Mouse (Mus musculus): Measurements from ENCODE around the gene Uvrag.
A peak's percentile ranks its signal among the peaks of the same experiment; 100 is the strongest.

The Uvrag gene

DNA sequence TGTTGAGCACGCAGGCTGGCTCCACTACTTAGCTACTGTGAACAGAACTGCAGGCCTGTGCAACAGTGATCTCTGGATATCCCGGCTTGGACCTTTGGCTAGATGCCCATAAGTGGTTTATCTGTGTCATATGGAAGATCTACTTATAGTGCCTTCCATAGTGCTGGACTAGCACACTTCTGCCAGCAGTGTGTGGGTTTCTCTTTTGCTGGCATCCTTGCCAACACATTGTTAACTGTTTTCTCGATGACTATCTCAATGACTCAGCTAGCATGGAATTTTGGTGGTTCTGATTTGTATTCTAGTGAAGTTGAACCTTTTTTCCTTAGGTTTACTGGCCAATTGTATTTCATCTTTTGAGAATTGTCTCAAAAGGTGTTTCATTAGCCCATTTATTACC, 117.0 kb downstream of the Uvrag start:
- no peak for DNase-seq (ENCODE audit: low read depth, low spot score)

DNA sequence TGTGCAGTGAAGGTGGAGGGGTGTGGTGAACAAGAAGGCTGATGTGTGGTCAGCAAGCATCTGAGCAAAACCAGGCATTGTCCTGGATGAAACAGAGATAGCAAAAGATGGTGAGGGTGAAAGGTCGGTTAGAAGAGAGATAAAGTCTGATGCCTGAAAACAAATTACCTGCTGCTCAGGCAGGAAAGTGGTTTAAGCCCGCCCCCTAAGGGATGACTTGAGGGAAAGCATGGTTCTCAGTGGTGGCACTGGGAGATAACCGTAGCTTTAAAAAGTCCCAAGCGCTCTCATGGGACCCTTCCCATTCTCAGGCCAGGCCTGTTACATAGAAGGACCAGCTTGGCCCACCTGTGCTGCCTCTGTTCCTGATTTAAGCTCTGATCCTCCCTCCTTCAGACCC, 119.7 kb downstream of the Uvrag start:
- DNase-seq (ENCODE audit: low read depth, low spot score), result no peak

DNA sequence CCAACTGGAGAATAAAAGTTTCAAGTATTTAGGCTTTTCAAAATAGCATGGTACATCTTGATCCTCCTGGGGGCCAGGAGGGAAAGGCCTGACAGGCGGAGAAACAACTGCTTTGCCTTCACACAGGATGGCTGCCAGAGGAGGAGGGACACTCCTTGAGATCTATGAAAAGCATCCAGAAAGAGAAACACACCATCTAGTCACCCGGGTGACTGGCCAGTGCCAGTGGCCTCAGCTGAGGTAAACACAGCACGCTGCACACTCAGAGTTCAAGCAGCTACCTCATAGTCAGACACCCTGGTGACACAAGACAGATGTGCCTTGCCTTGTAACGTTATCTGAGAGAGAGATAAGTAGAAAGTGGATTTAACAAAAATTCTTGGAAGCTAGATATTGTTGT, 120.6 kb downstream of the Uvrag start:
- DNase-seq (ENCODE audit: low read depth, low spot score), result no peak

DNA sequence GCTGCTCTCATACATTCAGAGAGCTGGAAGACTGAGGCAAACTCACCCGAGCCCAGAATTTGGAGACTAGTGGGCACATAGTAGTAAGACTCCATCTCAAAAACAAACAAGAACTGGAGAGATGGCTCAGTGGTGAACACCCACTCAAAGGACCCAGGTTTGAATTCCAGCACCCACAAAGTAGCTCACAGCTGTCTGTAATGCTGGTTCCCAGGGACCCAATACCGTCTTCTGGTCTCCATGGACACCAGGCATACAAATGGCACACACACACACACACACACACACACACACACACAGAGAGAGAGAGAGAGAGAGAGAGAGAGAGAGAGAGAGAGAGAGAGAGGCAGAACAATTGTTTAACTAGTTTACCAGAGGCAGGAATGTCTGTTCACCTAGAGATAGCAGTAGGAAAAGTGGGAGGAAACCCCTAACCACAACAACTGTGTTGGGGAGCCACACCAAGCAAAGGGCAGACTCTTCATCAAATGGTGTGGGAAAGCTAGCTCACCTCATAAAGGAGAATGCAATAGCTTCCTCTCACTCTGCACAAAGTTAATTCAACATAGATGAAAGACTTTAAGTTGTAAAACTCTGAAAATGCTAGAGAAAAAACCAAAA, 123.6 kb downstream of the Uvrag start:
- no peak for DNase-seq (ENCODE audit: low read depth, low spot score)

DNA sequence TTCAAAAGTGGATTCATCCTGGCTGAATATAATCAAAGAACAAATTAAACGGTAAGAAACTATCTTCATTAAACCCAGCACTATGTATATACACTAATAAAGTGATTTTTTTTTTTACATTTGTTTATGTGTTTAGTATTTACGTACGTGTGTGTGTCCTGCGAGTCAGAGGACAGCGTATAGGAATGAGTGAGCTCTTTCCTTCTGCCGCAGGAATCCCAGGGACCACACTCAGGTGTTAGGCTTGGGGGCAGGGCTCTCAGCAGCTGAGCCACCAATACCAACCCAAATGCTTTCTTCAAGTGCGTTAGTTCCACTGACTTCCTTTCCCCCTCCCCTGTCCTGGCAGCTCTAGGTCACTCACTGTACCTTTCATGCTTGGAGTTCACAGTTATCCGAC, 125.0 kb downstream of the Uvrag start:
- no peak for DNase-seq (ENCODE audit: low read depth, low spot score)

DNA sequence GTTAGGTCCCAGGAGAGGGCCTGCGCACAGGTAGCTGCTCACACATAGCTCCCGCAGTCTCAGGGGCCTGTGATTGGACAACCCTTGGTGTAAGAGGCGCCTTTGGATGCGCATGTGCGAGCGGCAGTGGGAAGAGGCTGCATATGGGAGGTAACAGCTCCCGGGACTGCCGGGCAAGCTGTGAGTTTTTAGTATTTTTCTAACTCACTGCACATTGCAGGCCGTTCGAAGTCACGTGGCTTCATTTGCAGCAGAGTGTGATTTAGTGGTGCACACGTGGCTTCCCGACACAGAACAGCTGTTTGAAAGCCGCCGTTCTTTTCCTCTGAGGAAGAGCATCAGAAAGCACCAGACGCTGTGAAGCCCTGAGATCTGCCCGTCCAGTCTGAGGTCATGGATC, 125.5 kb downstream of the Uvrag start:
- peak; percentile 38 for DNase-seq (ENCODE audit: low read depth, low spot score)

DNA sequence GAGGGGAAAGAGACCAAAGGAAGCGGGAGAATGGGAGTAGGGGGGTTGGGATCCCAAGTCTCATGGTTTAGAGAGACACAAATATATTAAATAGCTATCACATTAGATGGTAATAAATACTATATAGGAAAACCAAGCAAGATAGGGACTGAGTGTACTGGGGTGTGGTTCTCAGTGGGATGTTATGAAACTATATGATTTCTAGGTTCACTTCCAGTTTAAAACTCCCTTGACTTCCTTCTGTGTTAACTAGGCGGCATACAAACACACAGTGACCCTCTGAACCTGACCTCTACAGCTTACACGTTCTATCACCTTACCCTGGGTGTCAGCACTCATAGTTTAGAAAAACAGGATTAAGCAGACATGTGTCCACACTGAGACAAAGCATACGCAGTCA, 126.3 kb downstream of the Uvrag start:
- DNase-seq (ENCODE audit: low read depth, low spot score), result no peak

DNA sequence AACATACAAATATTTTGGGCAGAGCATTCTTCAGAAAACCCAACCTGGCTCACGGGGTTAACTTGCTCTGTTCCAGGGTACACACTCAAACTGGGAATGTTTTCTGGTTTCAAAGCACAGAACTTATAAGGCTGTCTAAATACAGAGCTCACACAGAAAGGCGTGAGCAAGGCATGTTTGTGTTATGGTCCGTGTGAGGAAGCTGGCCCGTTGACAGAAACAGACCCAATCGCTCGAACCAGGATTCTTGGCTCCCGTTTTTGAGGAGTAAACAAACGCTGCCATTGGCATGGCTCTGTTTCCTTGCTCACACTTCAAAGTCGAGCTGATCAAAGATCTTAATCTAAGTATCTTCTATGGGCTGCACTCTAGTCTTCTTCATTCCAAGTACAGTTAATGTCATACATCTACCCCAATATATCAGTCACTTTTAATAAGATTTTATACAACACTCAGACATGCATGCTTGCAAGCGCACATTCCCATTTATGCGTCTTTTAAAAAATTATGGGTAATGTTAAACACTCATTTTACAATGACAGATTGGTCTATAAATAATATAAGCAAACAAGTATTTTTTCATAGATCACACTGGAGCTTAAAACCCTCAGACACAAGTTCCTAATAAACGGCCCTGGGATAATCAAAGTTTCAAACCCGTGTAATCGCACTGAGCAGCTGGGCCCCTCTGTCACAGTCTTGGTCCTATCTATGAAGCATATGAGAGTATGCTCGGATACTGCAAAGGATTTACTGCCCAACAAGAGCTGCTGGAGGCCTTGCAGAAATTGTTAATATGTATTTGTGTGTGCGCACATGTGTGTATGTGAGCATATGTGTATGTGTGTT, 133.2 kb downstream of the Uvrag start:
- no peak for DNase-seq (ENCODE audit: low read depth, low spot score)

DNA sequence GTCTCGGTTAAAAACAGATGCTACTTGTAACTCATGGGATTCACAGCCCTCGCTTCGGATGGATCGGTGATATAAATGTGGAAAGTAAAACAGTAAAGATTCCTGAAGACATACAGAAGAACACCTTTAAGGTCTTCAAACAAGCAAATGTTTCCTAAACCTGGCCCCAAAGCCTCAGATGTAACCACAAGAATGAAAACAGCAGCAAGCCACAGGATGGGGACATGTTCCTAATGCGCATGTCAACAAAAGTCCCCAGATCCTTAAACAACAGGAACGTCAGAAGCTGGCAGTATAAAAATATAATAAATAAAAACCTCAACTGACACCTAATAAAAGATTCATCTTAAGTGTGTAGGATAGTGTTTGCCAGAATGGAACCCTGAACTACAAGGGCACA, 137.7 kb downstream of the Uvrag start:
- no peak for DNase-seq (ENCODE audit: low read depth, low spot score)

DNA sequence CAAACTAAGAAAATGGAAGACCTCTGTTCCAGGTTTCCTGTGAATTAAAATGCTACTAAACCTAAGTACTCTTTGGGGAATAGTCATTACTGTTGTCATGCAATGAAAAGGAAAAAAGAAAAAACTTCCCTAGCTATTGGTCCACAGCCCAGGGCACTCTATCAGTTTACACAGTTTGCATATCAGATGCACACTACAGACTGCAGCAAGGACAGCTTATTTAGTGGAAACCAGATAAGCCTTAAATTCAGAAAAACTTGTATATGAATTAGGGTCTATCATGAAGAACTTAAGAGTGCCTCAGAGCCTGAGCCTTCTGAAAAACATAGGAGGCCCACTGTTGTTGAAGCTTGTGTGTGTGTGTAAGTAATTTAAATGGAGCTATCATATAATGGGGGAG, 142.2 kb downstream of the Uvrag start:
- no peak for DNase-seq (ENCODE audit: low read depth, low spot score)

DNA sequence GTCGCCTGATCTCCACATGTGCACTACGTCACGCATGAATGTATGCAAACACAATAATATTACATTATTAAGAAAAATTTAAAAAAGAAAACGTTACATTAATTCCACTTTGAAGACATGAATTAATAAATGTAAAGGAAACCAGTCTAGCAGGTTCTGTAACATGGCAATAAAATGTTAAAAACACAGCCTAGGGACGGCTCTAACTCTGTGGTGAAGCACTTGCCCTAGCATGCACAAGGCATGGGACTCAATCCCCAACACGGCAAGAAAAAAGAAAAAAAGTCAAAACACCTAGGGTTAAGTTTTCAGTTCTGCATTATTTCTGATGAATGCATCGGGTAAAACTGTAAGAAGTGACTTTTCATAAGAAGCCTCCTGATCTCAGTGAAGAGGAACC, 143.2 kb downstream of the Uvrag start:
- DNase-seq (ENCODE audit: low read depth, low spot score), result no peak

DNA sequence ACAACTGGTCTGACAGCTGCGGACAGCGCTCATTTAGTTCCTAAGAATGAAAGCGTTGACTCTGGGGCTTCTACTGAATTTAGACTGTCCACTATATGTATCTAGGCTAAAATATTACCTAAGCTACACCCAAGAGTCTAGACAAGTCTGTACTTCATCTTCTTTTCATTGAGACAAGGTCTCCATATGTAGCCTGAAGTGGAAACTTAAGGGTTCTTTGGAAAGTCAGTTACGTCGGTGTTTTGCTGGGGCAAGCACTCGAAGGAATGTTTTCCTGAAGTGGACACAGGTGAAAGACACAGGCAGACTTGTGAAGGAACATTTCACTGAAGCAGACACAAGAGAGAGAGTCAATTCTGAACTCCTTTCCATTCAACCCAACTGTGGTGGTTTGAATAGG, 144.2 kb downstream of the Uvrag start:
- no peak for DNase-seq (ENCODE audit: low read depth, low spot score)

DNA sequence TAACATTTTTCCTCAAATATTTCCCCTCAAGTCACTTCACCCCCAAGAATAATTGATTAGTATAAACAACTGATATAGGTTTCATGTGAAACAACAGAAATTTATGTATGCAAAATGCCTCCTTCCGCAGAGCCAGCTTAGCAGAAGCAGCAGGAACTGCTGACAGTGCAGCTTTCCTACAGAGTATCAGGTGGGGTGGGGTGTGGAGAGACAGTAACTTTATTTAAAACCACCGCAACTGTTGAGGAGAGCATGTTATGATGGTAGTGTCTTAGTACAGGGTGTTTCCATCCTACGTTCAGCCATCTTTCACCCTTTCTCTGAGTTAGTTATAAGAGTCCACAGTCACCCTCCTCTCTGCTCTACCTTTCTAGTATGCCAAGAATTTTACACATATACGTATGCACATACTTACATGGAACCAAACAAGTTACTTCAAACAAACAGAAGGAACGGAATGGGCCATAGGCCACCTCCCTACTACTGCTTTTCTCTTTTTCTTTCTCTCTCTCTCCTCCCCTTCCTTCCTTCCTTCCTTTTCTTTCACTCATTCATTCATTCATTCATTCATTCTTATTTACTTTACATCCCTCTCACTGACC, 145.7 kb downstream of the Uvrag start:
- DNase-seq (ENCODE audit: low read depth, low spot score), result no peak

DNA sequence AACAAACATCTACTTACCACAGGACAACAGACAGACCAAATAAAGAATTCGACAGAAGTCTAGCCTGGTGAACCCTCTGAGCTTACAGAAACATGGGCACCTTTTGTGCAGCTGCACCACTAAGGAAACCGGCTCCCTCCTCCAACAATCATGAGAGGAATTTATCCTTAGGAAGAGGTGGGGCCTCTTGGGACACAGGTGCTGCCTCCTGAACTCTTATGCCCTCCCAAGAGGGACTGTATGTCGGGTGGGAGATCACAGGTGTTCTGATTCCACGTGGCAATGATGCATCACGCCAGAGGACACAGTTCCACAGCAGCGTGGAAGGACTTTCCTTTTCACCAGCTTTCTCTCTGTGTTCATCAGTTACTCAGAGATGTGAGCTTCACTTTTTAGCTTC, 146.8 kb downstream of the Uvrag start:
- no peak for DNase-seq (ENCODE audit: low read depth, low spot score)

DNA sequence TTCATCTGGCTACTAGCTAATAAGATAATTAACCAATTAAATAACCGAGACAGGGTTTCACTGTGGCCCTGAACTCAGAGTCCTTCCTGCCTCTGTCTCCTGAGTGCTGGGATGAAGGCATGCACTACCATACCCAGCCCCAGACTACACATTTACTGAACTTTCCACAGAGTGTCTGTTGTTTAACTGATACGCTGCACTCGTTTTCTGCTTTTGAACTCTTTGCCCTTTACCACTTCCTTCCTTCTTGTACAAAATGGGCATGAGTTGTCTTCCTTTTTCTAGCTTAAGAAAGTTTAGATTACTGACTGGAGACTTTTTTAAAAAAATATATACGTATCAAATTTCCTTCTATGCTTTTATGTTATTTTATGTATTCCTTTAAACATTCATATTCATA, 147.5 kb downstream of the Uvrag start:
- no peak for DNase-seq (ENCODE audit: low read depth, low spot score)

DNA sequence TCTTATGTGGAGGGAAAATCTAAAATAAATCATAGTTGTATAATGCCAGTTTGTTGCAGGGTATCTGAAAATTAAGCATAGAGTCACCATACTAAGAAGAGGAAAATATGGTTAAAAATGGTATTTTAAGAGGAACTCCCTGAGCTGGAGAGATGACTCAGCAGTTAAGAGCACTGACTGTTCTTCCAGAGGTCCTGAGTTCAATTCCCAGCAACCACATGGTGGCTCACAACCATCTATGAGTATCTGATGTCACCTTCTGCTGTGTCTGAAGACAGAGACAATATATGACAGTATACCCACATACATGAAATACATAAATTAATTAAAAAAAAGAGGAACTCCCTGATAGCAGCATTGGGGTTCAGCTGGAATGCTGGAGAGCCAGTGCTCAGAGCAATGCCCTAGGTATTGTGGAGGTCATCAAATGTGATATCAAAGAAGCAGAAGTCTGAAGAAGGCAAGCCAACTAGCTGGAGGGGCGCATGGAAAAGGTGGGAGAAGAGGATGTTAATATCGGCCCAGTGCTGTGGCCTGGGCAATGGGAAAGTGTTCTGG, 149.7 kb downstream of the Uvrag start:
- DNase-seq (ENCODE audit: low read depth, low spot score), result no peak

DNA sequence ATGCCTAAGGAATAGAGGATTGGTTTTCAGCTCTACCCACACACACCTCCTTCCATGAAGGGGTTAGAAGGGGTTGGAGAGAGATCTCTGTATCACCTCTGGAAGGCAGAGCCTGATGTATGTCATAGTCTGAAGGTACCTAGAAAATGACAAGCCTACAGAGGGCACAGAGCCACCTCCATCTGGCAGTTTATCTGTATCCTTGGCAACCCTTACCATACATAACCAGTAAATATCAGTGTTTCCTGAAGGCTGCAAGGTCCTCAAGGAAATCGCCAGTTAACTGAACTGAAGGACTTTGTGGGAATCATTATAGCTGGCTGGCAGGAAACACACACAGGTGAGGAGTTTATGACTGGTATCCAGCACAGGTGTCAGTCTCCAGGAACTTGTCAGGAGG, 150.4 kb downstream of the Uvrag start:
- no peak for DNase-seq (ENCODE audit: low read depth, low spot score)

DNA sequence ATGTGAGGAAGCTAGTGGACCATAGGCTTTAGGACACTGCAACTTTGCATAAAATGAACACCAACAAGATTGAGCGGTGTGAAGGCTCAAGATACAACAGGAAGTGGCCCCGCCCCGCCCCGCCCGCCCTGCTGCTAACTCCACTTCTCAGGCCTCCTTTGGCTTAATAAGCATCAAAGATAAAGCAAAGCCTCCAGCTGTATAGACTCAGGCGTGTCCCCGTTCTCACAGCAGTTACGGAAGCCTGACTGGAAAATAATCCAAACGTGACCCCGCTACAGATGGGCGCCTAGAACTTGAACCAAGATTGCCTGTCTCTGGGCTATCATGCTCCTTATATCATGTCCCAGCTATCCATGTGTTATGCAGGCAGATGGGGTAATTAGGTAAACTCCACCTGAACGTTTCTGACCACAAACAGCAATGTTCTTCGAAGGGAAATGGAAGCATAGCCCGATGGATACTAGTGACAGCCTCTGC, 153.9 kb downstream of the Uvrag start:
- DNase-seq (ENCODE audit: low read depth, low spot score), result no peak

DNA sequence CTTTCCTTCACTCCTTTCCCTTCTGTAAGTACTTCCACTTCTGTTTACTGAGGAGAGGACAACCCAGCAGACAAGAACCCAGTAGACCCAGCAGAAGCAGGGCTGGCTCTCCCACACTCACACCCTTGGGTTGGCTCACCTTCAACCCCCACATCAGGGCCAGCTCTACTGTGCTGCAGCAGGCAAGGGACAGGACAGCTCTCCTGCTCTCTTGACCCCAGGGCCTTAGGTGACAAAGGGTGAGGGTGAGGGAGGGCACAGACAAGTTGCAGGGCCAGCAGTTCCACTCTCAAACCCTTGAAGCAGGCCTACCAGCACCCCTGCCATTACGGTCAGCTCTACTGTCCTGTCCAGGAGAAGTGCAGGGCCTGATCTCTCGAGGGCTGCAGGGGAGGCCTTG, 155.0 kb downstream of the Uvrag start:
- no peak for DNase-seq (ENCODE audit: low read depth, low spot score)

DNA sequence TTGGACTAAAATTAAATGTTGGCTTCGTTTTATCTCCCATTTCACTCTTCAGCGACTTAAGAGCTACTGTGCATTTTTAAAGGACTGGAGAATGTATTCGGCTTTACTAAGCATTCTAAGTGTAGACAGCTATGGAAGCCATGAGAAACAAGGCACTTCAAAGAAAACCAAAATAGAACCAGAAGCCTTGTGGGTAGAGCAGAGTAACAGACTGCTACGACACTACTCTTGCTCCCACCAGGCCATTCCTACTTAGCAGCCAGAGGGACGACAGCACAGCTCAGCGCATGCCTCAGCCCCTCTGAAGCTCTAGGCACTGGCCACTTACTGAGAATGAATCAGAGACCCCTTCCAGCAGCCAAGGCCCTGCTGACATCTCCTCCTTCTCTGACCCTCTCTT, 155.5 kb downstream of the Uvrag start:
- no peak for DNase-seq (ENCODE audit: low read depth, low spot score)

DNA sequence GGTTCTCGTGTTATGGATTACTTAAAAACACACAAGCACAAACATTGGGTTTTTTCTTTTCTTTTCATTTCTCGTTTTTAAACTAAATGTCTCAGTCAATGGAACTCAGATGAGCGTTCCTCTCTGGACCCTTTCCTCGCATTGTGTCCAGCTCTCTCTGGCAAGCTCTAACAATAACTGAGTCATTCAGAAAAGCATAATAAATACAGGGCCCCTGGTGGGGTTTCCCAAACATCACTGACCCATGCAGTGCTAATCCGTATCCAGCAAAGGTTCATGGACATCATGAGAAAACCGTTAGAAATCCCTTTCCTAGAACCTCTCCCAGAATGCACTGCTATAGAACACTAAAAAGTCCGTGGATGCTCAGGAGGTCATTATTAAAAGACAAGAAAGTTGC, 156.6 kb downstream of the Uvrag start:
- no peak for DNase-seq (ENCODE audit: low read depth, low spot score)

DNA sequence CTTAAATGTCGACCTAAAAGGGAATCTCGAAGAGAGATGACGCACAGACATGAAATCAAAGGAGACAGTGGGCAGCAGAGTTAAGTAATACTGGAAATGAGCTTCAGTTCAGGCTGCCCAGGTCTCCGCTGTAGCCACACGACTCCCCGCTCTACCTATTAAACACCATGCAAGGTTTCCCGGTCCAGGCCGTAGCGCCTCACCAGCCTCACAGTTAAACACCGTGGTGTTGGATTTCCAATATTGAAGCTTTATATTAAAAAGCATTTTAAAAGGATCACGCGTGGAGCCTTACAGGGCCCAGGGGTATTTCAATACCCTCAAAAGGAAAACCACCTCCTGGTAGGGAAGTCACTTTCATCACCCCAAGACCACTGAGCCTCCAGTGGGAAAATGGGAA, 157.9 kb downstream of the Uvrag start:
- DNase-seq (ENCODE audit: low read depth, low spot score), result no peak

DNA sequence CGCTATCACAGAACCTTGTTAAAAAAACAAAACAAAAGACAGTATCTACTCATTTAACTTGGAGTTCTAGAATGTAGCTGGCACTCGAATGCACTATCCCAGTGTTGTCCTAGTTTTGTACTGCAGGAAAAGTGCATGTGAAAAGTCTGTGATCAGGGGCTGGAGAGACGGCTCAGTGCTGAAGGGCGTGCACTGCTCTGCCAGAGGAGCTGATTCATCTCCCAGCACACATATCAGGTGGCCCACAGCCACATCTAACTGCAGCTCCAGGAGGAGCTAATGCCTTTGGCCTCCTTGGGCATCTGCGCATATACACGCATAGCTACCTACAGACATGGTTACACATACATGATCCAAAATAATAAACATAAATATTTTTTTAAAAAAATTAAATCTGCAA, 159.5 kb downstream of the Uvrag start:
- DNase-seq (ENCODE audit: low read depth, low spot score), result no peak

Measured in ES-CJ7 (cell line).